Mouse (Mus musculus) cerebellum, adult 11-12 months (tissue): Measurements from ENCODE around the gene Abracl.

Experiments
- DNase-seq: peaks from one replicate; pipeline ENCODE4 v3.0.0; 2022

Abracl gene

DNA sequence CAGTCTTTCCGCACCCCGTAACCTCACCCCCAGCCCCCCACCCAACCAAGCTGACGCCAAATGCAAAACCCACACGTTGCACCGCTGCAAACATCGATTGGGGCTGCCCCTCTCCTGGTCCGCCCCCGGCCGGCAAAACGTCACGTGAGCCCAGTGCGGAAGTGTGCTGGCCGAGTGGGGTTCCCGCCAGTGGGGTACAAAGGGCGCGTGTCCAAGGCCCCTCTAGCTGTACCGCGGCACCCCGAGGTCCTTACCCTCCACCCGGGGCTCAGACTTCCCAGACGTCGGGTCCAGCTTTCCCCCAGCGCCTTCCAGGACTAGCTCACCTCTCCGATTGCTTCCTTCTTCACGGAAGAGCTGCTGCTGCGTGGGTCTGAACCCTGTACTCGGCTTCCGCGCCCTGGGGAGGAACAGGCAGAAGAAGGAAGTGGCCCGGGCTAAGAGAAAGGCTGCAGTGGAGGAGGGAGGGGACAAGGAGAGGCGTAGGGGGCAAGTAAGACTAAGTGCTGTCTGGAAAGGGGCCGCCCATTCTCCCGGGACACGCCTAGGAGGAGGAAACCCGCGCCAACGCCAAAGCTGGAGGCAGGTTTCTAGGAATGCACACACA lies at the start of gene Abracl:
Gene Abracl (minus strand): TSS at position 548 of the 607 bp plus-strand sequence.
- DNase-seq, result peak; percentile 52

DNA sequence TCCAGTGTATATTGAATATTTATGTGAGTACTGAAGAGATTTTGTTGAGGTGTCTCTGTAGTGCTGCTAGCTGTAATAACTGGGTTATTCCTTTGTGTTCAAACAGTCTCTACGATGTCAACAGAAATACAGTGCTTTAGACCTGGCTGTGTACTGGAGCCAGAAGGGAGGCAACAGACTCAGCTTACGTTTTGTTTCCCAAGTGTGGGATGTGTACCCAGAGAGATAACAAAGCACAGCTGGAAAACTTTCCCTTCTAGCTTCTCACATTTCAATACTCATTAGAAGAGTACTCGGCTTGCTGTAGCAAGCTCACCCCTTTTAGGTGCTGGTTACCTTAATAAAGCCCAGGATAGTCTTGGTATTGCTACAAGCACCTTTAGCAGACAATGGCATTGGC lies 49.8 kb upstream of the Abracl start:
- DNase-seq, result no peak

DNA sequence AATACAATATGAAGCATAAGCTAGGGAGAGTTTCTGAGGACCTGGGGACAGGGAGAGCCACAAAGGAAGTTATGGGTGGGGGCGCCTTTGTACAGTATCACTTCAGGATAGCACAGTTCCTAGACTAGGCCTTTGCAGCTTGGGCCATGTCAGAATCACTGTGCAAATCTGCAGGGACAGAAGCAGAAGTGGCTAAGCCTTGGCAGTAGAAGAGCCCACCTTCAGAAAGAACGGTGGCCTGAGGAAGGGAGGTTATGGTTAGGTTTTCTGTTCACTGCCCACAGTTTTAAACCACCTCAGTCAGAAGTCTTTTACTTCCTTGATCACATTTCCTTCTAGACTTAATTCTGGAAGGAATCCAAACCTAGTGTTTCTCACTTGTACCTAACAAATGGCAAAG lies 47.5 kb upstream of the Abracl start:
- no peak for DNase-seq

DNA sequence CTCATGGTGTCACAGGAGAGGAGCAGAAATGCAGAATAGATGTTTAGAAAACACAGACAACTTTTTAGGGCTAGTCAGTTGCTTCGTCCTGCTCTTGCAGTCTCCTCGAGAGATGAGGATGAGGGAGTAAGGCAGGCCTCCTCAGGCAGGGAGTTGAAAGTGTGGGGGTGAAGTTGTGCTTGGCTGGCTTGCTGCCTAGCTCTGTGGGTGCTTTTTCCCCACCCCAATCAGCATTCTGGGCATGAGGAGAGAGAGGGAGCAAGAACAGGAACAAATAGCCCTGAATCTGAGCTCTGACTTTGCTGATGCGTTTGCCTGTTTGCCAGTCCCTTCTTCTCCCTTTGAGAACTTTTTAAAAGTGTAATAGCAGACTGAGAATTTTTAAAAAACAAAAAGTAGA lies 47.1 kb upstream of the Abracl start:
- DNase-seq, result peak; percentile 24

DNA sequence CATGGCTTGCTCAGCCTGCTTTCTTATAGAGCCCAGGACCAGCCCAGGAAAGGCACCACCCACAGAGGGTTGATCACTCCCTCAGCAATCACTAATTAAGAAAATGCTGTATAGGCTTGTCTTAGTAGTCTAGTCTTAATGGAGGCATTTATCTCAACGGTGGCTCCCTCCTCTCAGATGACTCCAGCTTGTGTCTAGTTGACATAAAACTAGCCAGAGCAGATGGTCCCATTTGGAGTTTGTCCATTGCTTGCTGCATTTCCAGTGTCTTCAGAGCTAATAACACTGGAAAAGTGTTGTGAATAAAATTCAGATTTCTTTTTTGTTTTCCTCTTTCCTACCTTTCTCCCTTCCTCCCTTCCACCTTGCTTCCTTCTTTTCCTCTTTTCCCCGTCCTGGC lies 46.5 kb upstream of the Abracl start:
- peak; percentile 24 for DNase-seq

DNA sequence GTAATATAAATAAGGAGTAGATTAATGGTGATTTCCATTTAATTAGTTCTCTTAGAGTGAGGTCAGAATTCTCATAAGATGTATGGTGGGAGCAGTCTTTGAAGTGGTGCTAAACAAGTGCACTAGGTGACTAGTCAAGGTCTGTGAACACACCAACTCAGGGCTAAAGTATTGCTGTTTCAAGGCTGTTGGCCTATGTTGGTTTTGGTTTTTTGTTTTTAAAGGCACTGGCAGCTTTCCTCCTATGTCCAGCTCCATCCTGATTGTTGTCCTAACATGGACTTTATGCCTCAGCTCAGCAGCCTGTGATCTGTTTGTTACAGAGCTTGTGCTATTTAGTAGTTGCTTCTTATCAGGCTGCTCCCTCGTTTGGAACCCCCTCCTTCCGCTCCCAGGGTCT lies 45.8 kb upstream of the Abracl start:
- DNase-seq, result no peak

DNA sequence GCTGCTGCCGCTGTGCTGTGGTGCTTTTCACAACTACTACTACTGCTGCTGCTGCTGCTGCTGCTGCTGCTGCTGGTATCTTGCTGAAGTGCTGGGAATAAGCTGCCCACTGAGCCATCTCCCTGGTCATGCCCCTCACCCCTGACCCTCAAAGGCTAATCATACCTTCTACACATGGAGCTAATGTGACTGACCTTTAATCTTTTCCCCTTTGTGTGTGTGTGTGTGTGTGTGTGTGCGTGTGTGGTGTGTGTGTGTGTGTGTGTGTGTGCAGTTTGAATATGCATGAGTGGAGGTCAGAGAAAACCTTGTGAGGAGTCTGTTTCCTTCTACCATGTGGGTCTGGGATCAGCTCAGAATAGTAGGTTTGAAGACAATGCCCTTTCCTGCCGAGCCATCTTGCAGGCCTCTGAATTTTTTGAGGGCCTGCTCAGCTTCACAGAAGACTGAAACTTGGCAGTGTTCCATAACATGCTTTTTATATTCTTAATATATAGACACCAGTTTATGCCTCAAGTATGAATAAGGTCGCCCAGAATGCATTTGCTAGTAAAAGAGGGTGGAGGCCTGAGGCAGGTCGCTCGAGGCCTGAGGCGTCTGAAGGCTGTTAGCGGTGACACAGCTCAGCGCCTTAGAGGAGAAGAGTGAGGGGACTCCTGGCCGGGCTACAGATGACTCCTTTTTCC lies 44.8 kb upstream of the Abracl start:
- DNase-seq, result no peak

DNA sequence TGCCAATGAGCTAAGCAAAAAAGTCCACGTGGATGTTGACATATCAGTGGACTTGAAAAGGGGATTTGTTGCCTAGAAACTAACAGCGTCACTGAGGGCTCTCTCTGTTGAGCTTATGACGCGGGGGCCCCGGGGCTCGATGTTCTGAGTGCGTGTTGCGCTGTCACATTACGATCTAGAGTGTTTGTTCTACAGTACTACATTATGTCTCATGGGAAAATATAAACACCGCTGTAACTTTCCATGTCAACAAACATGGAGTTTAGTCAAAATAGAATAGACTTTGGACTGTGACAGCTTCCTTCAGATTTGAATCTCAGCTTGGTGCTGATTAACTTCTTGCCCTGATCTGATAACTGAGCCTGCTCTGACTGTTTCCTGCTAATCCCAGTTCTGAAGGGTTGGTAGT lies 42.9 kb upstream of the Abracl start:
- DNase-seq, result no peak

DNA sequence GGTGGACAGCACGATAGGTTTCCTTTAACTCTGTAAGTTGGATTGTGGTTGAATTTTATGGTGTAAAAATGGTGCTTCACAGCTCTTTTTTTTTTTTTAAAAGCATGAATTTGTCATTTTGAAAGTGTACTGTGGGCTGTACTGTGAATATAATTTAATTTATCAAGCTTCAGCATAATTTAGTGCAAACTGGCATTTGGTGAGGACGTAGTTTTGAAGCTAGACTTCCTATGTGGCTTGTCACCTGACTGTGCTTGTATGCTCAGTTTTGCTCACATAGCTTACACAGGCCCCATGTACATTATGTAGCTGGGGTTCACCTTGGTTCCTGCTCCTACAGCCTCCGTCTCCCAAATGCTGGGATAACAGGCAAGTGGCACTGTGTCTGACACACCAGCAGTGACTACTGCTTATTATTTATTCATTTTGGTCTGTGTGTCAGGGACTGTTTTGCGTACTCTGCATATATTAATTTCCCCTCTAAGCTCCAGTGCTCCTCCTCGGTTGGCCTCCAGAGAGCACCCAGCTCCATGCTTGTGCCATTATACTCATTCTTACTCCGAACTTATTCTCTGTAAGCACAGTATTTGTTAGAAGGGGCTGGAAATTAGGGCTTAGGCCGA lies 41.6 kb upstream of the Abracl start:
- DNase-seq, result no peak

DNA sequence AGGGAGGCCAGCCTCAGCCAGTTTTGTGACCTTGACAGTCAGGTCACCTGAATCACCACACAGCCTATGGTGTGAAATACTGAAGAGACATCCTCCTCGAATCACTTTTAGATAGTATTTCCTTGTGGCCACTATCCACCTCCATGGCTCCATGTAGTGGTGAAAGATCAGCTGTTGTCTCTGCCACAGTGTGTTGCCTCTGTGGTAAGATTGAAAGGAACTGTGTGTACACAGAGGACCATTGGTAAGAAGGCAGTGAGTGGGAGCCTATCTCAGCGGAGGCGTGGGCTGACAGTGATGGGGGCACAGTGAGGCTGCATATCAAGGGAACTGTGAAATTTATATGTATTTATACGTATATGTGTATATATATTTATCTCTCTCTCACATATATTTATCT lies 38.4 kb upstream of the Abracl start:
- DNase-seq, result no peak

DNA sequence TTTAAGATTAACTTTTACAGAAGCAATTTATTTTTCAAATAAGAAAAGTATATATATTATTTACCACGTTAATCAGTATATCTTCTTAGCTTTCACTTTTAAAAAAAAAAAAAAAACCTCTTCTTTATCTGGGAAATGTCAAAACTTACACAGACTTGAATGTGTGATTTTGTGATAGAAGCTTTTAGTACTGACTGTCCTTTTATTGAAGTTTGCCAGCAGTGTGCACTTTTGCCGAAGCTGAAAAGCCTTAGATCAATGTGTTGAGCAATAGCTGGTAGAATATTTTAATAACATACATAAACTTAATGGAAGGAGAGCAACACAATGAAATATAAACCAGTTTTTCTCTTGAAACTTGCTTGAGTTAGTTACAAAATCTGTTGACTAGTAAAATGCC lies 37.7 kb upstream of the Abracl start:
- DNase-seq, result no peak

DNA sequence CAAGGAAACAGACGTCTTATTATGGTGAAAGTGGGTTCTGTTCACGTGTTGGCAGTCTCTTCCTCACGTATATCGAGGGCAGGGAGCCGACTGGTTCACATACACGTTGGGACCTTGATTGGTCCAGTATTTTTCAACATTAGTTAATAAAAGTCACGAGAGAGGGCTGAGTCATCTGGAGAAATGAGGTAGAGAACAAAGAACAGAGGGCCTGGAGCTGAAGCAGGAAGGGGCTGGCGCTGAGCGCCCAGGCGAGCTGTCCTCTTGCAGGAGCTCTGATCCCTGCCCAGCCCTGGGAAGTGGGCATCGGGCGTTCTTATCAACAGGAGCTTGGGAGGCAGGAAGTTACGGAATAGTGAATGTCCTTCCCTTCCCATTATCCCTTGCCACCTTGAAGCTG lies 36.7 kb upstream of the Abracl start:
- DNase-seq, result no peak

DNA sequence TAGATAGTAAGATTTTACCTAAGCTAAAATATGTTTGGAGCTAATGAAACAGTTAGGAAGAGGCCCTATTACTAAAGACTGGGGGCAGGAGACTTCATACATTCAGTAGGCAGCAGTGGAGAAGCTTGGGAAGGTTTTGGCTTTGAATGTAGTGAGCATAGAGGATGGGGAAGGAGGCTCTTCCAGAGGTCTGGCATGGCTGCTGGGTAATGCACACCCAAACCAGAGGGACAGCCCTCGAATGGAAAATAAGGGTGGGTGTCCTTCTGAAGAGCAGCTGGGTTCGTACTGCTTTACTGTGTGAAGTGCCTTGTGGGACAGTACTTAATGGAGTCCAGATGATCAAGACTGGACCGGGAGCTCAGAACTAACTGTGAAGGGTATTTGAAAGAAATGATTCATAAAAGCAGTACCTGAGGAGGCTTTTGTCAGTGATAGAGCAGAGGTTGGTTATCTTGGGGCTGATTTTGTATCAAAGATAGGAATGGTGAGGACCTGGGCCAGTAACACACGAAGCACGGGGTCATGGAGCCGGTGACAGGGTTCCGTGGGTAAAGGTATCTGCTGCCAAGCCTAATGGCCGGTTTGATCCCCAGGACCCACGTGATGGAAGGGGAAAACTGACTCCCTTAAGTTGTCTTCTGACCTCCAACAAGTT lies 35.7 kb upstream of the Abracl start:
- no peak for DNase-seq

DNA sequence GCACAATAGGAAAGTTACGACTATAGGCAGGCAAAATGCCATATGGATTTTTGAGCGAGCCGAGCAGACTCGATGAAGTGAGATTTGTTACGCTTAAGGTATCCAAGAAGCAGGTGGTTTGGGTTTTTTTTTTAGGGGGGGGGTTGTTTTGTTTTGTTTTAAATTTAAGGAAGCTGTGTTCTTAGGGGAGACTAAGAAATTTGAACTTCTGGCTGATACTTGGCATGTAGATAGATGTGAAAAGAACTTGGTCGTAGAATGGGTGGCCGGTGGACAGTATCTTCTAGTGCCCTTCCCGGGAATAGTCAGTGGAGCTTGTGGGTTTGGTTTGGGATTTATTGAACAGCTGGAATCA lies 33.3 kb upstream of the Abracl start:
- no peak for DNase-seq

DNA sequence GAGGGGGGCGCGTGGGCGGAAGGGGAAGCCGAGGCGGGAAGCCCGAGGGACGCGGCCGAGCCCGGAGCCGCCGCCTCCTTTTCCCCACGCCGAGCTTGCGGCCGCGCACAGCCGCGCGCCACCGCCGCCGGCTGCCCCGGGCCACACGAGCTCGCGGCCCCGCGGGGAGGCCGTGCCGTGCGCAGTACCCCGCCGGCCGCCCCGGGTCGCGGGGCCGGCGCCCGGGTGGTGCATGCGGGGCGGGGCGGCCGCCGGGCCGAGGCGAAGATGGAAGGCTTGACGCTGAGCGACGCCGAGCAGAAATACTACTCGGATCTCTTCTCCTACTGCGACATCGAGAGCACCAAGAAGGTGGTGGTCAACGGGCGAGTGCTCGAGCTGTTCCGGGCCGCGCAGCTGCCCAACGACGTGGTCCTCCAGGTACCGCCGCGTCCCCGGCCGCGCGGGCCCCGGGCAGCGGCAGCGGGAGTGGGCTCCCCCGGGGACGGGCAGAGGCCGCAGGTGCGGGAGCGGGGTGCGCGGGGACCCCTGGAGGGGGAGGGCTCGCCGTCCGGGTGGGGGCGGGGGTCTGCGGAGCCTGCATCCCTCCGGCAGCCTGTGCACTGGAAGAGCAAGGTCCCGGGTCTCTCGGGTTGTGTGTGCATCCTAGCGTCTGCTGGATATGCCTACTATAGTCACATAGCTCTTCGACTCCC lies 32.8 kb upstream of the Abracl start, which contains the start of gene Reps1:
Gene Reps1 (plus strand): TSS at position 166 of the 695 bp plus-strand sequence.
- peak; percentile 46 for DNase-seq

DNA sequence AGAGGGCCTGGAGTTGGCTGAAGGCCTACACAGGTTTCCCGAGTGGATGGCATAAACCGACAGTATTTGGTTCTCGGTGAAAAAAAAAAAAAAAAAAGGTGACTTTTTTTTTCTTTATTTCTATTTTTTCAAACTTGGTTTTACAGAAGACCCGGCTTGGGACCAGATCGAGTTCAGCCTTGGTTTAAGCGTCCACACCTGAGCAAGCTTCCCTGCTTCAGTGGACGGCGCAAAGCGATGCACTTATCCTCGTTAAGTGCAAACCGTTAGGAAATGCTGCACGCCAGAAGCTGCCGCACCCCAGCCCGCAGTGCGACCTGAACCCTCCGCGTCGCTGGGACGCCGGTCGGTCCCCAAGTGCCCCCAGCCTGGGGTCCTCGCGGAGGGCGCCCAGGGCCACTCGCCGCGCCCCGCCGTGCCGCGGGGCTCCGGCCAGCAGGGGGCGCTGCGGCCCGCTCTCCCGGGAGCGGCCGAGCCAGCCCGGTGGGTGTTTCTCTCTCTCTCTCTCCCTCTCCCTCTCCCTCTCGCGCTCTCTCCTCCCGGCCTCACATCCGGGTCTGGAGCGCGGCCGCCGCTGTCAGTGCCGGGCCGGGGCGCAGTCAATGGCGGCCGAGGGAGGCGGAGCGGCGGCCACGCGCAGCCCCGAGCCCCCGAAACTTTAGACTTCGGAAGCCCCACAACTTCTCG lies 32.1 kb upstream of the Abracl start:
- peak; percentile 86 for DNase-seq

DNA sequence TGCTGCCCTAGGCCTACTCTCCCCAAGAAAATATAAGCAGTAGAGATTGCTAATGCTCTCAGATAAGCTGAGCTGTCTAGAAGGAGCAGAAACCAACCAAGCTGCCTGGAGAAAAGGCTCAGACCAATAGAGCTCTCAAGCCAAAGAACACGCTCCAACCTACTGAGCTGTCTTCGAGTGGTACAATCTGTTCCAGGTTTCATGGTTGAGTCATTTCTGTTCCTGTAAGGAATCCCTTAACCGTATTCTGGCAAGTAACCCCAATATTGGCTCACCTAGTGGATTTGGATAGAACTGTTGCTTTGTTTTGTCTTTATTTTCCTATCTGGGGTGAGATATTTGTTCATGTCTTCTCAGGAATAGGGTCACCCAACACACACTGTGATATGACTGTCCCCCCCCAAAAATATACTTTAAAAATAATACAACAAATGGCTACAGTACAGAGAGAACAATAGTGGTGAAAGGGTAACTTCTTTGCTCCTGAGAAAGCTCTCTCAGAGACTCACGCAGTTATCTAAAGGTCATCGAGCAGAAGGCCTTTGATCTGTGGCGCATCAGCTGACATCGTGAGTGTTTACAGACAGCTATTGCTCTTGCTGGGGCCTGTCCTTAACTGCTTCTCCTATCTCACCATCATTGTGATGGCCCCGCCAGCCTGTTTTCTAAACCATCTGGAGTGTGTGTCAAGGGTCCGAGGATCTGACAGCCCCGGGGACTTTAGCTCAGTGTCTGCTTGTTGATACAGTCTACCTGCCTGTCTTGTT lies 24.5 kb upstream of the Abracl start:
- no peak for DNase-seq

DNA sequence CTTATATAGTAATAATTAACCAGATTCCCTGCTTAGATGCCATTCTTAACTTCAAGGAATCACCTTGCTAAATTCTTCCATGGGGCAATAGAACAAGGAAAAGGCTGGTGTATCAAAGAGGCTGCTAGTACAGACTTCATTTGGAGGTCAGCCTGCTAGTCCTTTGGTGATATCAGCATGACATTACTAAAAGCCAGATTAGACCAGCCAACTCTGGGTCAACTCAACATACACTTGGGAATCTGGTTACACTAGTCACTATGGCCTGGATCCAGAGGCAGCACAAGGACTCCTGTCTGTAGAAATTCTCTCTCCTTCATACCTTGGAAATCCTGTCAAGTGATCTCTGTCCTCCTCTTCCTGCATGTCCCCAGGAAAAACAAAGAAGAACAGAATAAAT lies 23.3 kb upstream of the Abracl start:
- DNase-seq, result no peak

DNA sequence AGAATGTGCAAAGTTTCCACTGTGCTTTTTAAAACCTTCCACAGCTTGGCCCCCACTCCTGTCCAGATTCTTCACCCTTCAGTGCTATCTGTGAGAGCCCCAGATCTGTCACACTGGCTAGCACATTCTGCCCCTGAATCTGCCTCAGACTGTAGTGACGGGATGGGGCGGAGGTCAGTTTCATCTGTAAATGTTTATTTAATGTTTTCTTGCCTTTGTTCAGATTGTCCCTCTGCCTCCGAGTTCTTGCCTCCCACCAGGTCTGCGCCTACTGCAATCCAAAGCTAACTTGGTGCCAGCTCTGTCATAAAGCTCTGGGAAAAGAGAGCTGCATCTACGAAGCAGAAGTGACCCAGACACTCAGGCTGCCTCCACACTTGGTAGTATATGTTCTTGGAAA lies 13.8 kb upstream of the Abracl start:
- no peak for DNase-seq

DNA sequence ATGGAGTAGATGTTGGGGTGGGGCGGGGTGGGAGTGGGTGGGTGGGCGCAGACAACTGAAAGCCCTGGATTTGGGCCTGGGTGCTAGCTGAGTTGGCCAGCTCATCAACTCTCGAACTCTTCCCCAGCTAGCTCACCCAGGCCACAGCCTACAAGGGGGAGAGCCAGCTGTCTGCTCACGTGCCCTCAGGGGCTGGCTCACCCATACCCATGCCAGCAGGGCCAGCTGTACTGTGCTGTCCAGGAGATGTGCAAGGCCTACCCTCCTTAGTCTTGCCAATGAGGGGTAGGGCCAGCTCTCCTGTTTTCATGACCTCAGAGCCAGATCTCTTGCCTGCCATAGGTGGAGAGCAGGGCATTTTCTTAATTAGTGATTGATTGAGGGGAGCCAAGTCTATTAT lies 11.3 kb upstream of the Abracl start:
- no peak for DNase-seq

DNA sequence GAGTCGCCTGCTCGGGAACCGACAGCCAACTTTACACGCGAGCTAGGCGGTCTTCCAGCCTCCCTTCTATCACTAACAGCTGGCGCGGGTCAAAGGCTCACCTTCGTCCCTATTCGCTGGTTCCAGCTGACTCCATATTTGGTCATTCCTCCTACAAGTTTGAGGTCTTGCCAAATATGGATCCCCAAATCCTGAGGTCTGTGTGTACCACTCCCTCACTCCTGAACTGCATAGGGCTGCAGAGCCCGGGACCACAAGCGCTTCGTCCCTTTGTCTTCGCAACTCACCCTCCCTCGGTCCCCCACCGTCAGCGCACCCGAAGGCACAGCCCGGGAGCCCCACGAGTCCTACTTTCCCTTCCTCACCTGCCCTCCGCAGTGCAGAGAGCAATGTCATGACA lies 776 bp downstream of the Abracl start:
- DNase-seq, result peak; percentile 36
